Mouse (Mus musculus): ENCODE measurements around the gene Zfp418. TPM values are rescaled to one million over a fixed set of nuclear protein-coding genes. Genes with fewer than 3 reads are reported as not detected.
A peak's percentile ranks its signal among the peaks of the same experiment; 100 is the strongest.
"Not testable (repeated sequence)": the region's sequence is repeated elsewhere in the genome, so short reads cannot be mapped to it uniquely, and the experiment has no call there.

Gene Zfp418
- polyA plus RNA-seq (2016; fragmentation: Nextera tagmentation; extraction: Ambion mirVana), result 2.8 and 3.3 TPM in 2 replicates

GRCm38 (mm10) chr7:7171227-7172147, at the start of gene Zfp418:
Zfp418 (plus strand) TSS chr7:7171330.
- Histone ChIP-seq H3K9me3 (no peaks in the 10 kb centered on the region), H3K27ac (peak within 1 kb of the TSS; percentile 83), H3K27me3 (ENCODE audit: insufficient read depth, poor library complexity, severe bottlenecking) (no peaks in the 10 kb centered on the region), H3K4me3 (peak within 1 kb of the TSS; percentile 70), H3K36me3 (peaks cover 16% of the 10 kb centered on the region), H3K4me1 (replicated peaks) (peaks cover 7% of the 10 kb centered on the region; the same call in 1 of the 2 replicates)
- 3% methylated on average over 26 of the region's 26 CpGs for WGBS
- DNase-seq (ENCODE audit: low spot score), result peak; percentile 39

GRCm38 (mm10) chr7:7121602-7121980, 49.5 kb upstream of the Zfp418 start:
- DNase-seq (ENCODE audit: low spot score), result no peak
- Histone ChIP-seq H3K4me3 (peak overlapping the region; percentile 63), H3K9me3 (0 out of 2 replicates have a peak, but pooled peaks cover 3% of the 10 kb centered on the region), H3K27ac (no peak overlapping the region; the same call in 1 of the 2 replicates), H3K36me3 (peaks cover 31% of the 10 kb centered on the region), H3K27me3 (ENCODE audit: insufficient read depth, poor library complexity, severe bottlenecking) (no peaks in the 10 kb centered on the region), H3K4me1 (replicated peaks) (peaks cover 11% of the 10 kb centered on the region)
- 56% methylated on average over 6 of the region's 6 CpGs for WGBS

GRCm38 (mm10) chr7:7130491-7131124, 40.5 kb upstream of the Zfp418 start:
- 95% methylated on average over 15 of the region's 15 CpGs for WGBS
- H3K4me1 ChIP-seq (replicated peaks); DNase-seq (ENCODE audit: low spot score); H3K4me3 ChIP-seq; H3K27ac ChIP-seq; H3K9me3 ChIP-seq; H3K27me3 ChIP-seq (ENCODE audit: insufficient read depth, poor library complexity, severe bottlenecking): not testable (repeated sequence)
- H3K36me3 ChIP-seq, result peaks cover 26% of the 10 kb centered on the region

- DNase-seq (ENCODE audit: low spot score), result no peak
- H3K4me3 ChIP-seq, result no peak overlapping the region
- H3K9me3 ChIP-seq, result no peaks in the 10 kb centered on the region
- H3K4me1 ChIP-seq (replicated peaks), result peaks cover 10% of the 10 kb centered on the region
- peaks cover 26% of the 10 kb centered on the region for H3K36me3 ChIP-seq
- WGBS, result 84% methylated on average over 8 of the region's 8 CpGs
- no peaks in the 10 kb centered on the region for H3K27me3 ChIP-seq (ENCODE audit: insufficient read depth, poor library complexity, severe bottlenecking)
- H3K27ac ChIP-seq, result no peak overlapping the region
Observed at GRCm38 (mm10) chr7:7132751-7133150, 38.4 kb upstream of the Zfp418 start.

GRCm38 (mm10) chr7:7136379-7136866, 34.7 kb upstream of the Zfp418 start, which contains the start of gene Zfp773:
Zfp773 (minus strand) TSS chr7:7136755.
- peak within 1 kb of the TSS; percentile 53 for H3K4me3 ChIP-seq
- 8% methylated on average over 16 of the region's 16 CpGs for WGBS
- no peaks in the 10 kb centered on the region for H3K27me3 ChIP-seq (ENCODE audit: insufficient read depth, poor library complexity, severe bottlenecking)

GRCm38 (mm10) chr7:7144215-7144614, 26.9 kb upstream of the Zfp418 start:
- Histone ChIP-seq H3K27me3 (ENCODE audit: insufficient read depth, poor library complexity, severe bottlenecking) (no peaks in the 10 kb centered on the region), H3K9me3 (peaks cover 22% of the 10 kb centered on the region), H3K27ac (no peak overlapping the region), H3K36me3 (no peaks in the 10 kb centered on the region), H3K4me3 (no peak overlapping the region), H3K4me1 (replicated peaks) (no peaks in the 10 kb centered on the region)
- DNase-seq (ENCODE audit: low spot score), result no peak
- WGBS, result 94% methylated on average over 1 of the region's 1 CpGs

More at GRCm38 (mm10) chr7:7136379-7136866, 34.7 kb upstream of the Zfp418 start, which contains the start of gene Zfp773:
- peak within 1 kb of the TSS; percentile 88 for H3K27ac ChIP-seq
- peak; percentile 79 for DNase-seq (ENCODE audit: low spot score)
- H3K36me3 ChIP-seq, result peaks cover 19% of the 10 kb centered on the region
- H3K4me1 ChIP-seq (replicated peaks), result peaks cover 10% of the 10 kb centered on the region
- no peaks in the 10 kb centered on the region for H3K9me3 ChIP-seq

- H3K9me3 ChIP-seq, result peaks cover 22% of the 10 kb centered on the region
Observed at GRCm38 (mm10) chr7:7145991-7146608, 25.0 kb upstream of the Zfp418 start.

GRCm38 (mm10) chr7:7185897-7186296, 14.8 kb downstream of the Zfp418 start:
- Histone ChIP-seq H3K27me3 (ENCODE audit: insufficient read depth, poor library complexity, severe bottlenecking) (no peaks in the 10 kb centered on the region), H3K4me3 (no peak overlapping the region), H3K36me3 (peaks cover 28% of the 10 kb centered on the region), H3K4me1 (replicated peaks) (no peaks in the 10 kb centered on the region), H3K27ac (no peak overlapping the region), H3K9me3 (no peaks in the 10 kb centered on the region)
- DNase-seq (ENCODE audit: low spot score), result no peak
- 88% methylated on average over 1 of the region's 1 CpGs for WGBS

More at GRCm38 (mm10) chr7:7145991-7146608, 25.0 kb upstream of the Zfp418 start:
- Histone ChIP-seq H3K36me3 (no peaks in the 10 kb centered on the region), H3K4me1 (replicated peaks) (no peaks in the 10 kb centered on the region), H3K27me3 (ENCODE audit: insufficient read depth, poor library complexity, severe bottlenecking) (no peaks in the 10 kb centered on the region), H3K27ac (no peak overlapping the region), H3K4me3 (no peak overlapping the region)
- no peak for DNase-seq (ENCODE audit: low spot score)
- 90% methylated on average over 15 of the region's 15 CpGs for WGBS

- 43% methylated on average over 13 of the region's 13 CpGs for WGBS
- no peak overlapping the region for H3K27ac ChIP-seq
- H3K4me1 ChIP-seq (replicated peaks), result no peaks in the 10 kb centered on the region
- no peaks in the 10 kb centered on the region for H3K27me3 ChIP-seq (ENCODE audit: insufficient read depth, poor library complexity, severe bottlenecking)
- peaks cover 11% of the 10 kb centered on the region for H3K36me3 ChIP-seq
- H3K9me3 ChIP-seq, result no peaks in the 10 kb centered on the region
- DNase-seq (ENCODE audit: low spot score), result no peak
- H3K4me3 ChIP-seq, result peak overlapping the region; percentile 55
Observed at GRCm38 (mm10) chr7:7187417-7188190, 16.5 kb downstream of the Zfp418 start.

GRCm38 (mm10) chr7:7188191-7188942, 17.2 kb downstream of the Zfp418 start:
- peak; percentile 75 for DNase-seq (ENCODE audit: low spot score)
- H3K4me1 ChIP-seq (replicated peaks), result no peaks in the 10 kb centered on the region
- peaks cover 4% of the 10 kb centered on the region; the same call in 1 of the 2 replicates for H3K36me3 ChIP-seq
- peak overlapping the region; percentile 80; the same call in 1 of the 2 replicates for H3K27ac ChIP-seq
- H3K4me3 ChIP-seq, result peak overlapping the region; percentile 55
- 13% methylated on average over 18 of the region's 18 CpGs for WGBS
- H3K9me3 ChIP-seq, result no peaks in the 10 kb centered on the region
- H3K27me3 ChIP-seq (ENCODE audit: insufficient read depth, poor library complexity, severe bottlenecking), result no peaks in the 10 kb centered on the region

- H3K9me3 ChIP-seq; H3K4me1 ChIP-seq (replicated peaks); H3K27me3 ChIP-seq (ENCODE audit: insufficient read depth, poor library complexity, severe bottlenecking); H3K27ac ChIP-seq: not testable (repeated sequence)
- Histone ChIP-seq H3K4me3 (peak within 1 kb of the TSS; percentile 58), H3K36me3 (peaks cover 18% of the 10 kb centered on the region)
- 1% methylated on average over 24 of the region's 24 CpGs for WGBS
- peak; percentile 16 for DNase-seq (ENCODE audit: low spot score)
Observed at GRCm38 (mm10) chr7:7209313-7210151, 38.4 kb downstream of the Zfp418 start, which contains the start of gene Zfp772. Zfp772 (minus strand) TSS chr7:7209998.
